Mouse (Mus musculus) bone marrow, adult 2 months (tissue): Measurements from ENCODE around the gene Phxr2.

Experiments
- CTCF ChIP-seq: fragments of 200-500 bp; IDR thresholded peaks from 2 replicates; pipeline ENCODE4 v1.5.1; 2011; ENCODE audit warnings: low read length, control low read depth; ENCODE audit not compliant: control insufficient read depth, insufficient read depth
- POLR2A ChIP-seq: fragments of 200-500 bp; IDR thresholded peaks from 2 replicates; pipeline ENCODE4 v1.6.1; 2011; ENCODE audit warnings: low read depth, mild to moderate bottlenecking, control low read depth, low read length, borderline replicate concordance; ENCODE audit not compliant: control insufficient read depth

DNA sequence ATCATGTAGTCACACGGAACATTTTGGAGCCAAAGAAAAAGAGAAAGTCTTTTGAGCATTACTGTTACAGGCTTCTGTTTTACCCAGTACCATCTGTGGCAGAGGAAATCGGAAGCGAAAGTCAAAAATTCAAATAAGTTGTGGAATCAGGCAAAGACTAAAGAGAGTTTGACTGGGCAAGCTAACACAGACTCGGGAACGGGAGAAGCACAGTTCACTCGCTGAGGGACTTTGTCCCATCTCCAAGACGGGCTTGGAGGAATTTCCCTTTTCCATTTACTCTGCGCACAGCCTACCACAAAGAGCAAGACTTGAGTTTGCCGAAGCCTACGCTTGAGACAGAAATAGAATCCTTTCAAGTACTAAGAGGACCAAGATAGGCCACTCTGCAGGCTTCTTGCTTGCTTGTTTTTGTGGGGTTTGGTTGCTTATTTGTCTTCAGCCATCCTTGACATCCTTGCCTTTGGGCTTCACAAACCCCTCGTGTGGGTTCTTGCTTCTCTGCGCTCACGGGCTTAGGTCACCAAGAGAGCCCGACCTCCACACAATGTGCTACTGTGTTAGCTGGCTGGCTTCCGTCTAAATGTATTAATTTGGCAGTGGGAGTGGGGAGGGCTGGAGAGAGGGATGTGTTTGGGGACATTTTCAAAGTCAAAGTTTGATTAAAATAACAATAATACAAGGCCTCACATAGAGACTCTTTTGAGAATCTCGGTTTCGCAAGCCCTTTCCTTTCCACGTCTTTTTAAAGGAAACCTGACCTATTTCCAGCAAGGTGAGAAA lies 49.8 kb downstream of the Phxr2 start:
- no peak for TF ChIP-seq CTCF
- no peak for TF ChIP-seq POLR2A
